Mouse (Mus musculus): ENCODE results near the gene Rcor2.

The Rcor2 gene

GRCm38 (mm10) chr19:7264766-7265331, 2.3 kb upstream of the Rcor2 start:
- DNase-seq (ENCODE audit: low read depth, low spot score) = no peak

GRCm38 (mm10) chr19:7265478-7266191, 1.5 kb upstream of the Rcor2 start:
- no peak for DNase-seq (ENCODE audit: low read depth, low spot score)

GRCm38 (mm10) chr19:7266421-7266831, 699 bp upstream of the Rcor2 start:
- no peak for DNase-seq (ENCODE audit: low read depth, low spot score)

GRCm38 (mm10) chr19:7267781-7268721, 926 bp downstream of the Rcor2 start:
- DNase-seq (ENCODE audit: low read depth, low spot score) = peak; percentile 88

GRCm38 (mm10) chr19:7268722-7269090, 1.6 kb downstream of the Rcor2 start:
- peak; percentile 80 for DNase-seq (ENCODE audit: low read depth, low spot score)

- DNase-seq (ENCODE audit: low read depth, low spot score) = no peak
These were observed 2.3 kb downstream of the Rcor2 start for GRCm38 (mm10) chr19:7269290-7270044.

GRCm38 (mm10) chr19:7273486-7273885, 6.4 kb downstream of the Rcor2 start:
- peak; percentile 52 for DNase-seq (ENCODE audit: low read depth, low spot score)

GRCm38 (mm10) chr19:7274326-7274990, 7.3 kb downstream of the Rcor2 start:
- DNase-seq (ENCODE audit: low read depth, low spot score) = no peak

- no peak for DNase-seq (ENCODE audit: low read depth, low spot score)
These were observed 8.1 kb downstream of the Rcor2 start for GRCm38 (mm10) chr19:7275131-7275789.

- no peak for DNase-seq (ENCODE audit: low read depth, low spot score)
These were observed 9.0 kb downstream of the Rcor2 start for GRCm38 (mm10) chr19:7276053-7276659.

GRCm38 (mm10) chr19:7276796-7277195, 9.7 kb downstream of the Rcor2 start:
- no peak for DNase-seq (ENCODE audit: low read depth, low spot score)

GRCm38 (mm10) chr19:7278200-7278906, 11.2 kb downstream of the Rcor2 start:
- DNase-seq (ENCODE audit: low read depth, low spot score) = no peak

GRCm38 (mm10) chr19:7279114-7279513, 12.0 kb downstream of the Rcor2 start:
- peak; percentile 64 for DNase-seq (ENCODE audit: low read depth, low spot score)

GRCm38 (mm10) chr19:7280557-7281330, 13.6 kb downstream of the Rcor2 start:
- DNase-seq (ENCODE audit: low read depth, low spot score) = no peak

GRCm38 (mm10) chr19:7286563-7287315, 19.6 kb downstream of the Rcor2 start:
- DNase-seq (ENCODE audit: low read depth, low spot score) = no peak

- no peak for DNase-seq (ENCODE audit: low read depth, low spot score)
These were observed 21.2 kb downstream of the Rcor2 start for GRCm38 (mm10) chr19:7288288-7288687.

- DNase-seq (ENCODE audit: low read depth, low spot score) = no peak
These were observed 22.6 kb downstream of the Rcor2 start for GRCm38 (mm10) chr19:7289767-7290166.
